Mouse (Mus musculus): ENCODE data around the gene Upf1. TPM values are rescaled to one million over a fixed set of nuclear protein-coding genes. Genes with fewer than 3 reads are reported as not detected.
A peak's percentile ranks its signal among the peaks of the same experiment; 100 is the strongest.

Upf1 gene
- polyA plus RNA-seq, 1 experiment: 23.8 TPM

DNA sequence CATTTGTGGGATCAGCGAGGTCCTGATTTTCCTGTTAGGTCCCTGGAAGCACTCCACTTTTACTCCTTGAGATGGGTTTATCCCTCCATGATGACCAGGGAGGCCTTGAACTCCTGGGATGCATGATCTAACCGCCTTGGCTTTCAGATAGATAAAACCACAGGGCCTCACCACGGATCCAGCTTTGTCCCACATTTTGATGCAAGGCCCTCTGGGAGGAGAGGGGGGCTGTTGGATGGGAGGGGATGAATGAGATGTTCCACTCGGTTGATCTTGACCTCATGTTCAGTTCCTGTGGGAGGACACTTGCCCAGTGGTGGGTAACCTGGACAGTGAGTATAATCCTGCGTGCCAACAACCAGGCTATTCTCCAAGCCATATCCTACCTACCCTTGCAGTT is 68.7 kb downstream of the Upf1 start:
- TF ChIP-seq POLR2A (IDR thresholded peaks at IDR 0.05; ENCODE audit: extremely low read depth, insufficient read depth, low read length): no peak
- TF ChIP-seq CTCF (IDR thresholded peaks at IDR 0.05; ENCODE audit: extremely low read depth, insufficient read depth, low read length): no peak
- H3K27ac ChIP-seq (ENCODE audit: insufficient read depth, low read length): no peak overlapping the region
- no peak overlapping the region for H3K4me3 ChIP-seq (ENCODE audit: insufficient read depth, low read length)
- H3K4me1 ChIP-seq (ENCODE audit: control insufficient read depth, insufficient read depth, low read length): 0 out of 2 replicates have a peak, but pooled peaks cover 1% of the 10 kb centered on the region

DNA sequence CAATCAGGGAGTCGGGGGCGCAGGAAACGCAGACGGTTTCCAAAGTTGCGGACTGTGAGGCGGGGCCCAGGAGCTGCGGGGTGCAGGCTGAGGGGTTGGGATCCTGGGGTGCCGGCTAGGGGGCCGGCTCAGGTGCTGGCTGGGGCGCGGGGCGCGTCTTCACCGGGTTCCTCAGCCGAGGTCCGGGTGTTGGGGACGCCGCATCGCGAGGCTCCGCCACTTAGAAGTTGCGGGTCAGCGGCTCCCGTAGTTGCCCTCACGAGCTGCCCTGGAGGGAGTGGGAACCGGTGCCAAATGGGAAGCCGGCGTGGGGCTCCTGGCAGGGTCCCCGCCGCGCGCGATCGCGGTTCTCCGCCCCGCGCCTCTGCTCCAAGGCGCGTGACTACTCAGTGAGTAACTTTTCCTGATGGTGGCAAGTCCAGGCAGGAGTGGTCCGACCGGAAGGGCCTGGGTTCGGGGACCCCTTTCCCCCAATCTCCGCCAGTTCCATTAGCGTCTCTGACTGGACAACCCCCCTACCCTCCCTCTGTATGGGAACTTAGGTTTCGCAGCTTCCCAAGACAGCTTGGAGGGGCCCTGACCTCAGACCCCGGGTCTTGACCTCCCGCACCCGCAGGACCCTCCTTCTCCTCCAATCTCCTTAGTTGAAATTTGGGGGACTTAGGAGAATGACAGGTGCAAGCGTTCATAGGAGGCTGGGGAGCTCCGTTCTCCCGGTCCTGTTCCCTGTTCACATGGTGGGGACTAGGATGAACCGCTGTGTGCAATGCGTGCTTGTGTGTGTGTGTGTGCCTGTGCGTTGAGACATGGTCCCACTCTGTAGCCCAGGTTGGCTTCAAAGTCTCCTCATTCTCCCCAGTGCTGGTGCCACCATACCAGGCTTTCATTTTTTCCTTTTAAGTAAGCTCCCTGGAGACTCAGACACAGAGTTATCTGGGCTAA is 69.7 kb downstream of the Upf1 start:
- no peak for TF ChIP-seq POLR2A (IDR thresholded peaks at IDR 0.05; ENCODE audit: extremely low read depth, insufficient read depth, low read length)
- TF ChIP-seq CTCF (IDR thresholded peaks at IDR 0.05; ENCODE audit: extremely low read depth, insufficient read depth, low read length): no peak
- Histone ChIP-seq H3K4me1 (ENCODE audit: control insufficient read depth, insufficient read depth, low read length) (0 out of 2 replicates have a peak, but pooled peaks cover 1% of the 10 kb centered on the region), H3K4me3 (ENCODE audit: insufficient read depth, low read length) (peak overlapping the region; percentile 60), H3K27ac (ENCODE audit: insufficient read depth, low read length) (peak overlapping the region; percentile 79; the same call in 1 of the 2 replicates)

DNA sequence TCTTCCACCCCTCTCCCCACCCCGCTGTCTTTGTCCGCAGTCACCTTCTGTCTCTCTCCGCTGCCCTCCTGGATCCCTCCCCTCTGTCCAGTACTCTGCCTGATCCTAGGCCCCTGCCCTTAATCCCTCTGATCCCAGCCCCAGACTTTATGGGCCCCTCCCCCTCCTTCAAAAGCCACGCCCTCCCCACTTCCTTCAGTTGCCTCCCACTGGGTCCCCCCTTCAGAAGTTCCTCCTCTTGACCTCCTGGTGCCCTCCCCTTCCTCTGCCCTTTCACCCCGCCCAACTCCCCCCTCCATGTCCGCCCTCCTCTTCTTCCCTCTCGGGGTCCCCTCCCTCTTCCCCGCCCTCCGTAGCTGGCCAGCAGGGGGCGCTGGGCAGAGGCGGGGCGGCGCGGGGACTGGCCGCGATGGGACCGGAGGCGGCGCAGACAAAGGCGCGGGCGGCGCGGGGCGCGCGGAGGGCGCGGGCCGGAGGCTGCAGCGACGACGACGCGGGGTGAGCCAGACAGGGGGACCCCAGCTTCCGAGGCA is 70.4 kb downstream of the Upf1 start, which contains the start of gene Homer3:
Gene Homer3, plus strand, starts transcription at position 225 of the 533 bp plus-strand sequence.
- no peak for TF ChIP-seq POLR2A (IDR thresholded peaks at IDR 0.05; ENCODE audit: extremely low read depth, insufficient read depth, low read length)
- TF ChIP-seq CTCF (IDR thresholded peaks at IDR 0.05; ENCODE audit: extremely low read depth, insufficient read depth, low read length): peak; percentile 27; the same call in 1 of the 2 replicates
- peak within 1 kb of the TSS; percentile 79 for H3K27ac ChIP-seq (ENCODE audit: insufficient read depth, low read length)
- H3K4me1 ChIP-seq (ENCODE audit: control insufficient read depth, insufficient read depth, low read length): 0 out of 2 replicates have a peak, but pooled peaks cover 1% of the 10 kb centered on the region
- peak within 1 kb of the TSS; percentile 60 for H3K4me3 ChIP-seq (ENCODE audit: insufficient read depth, low read length)

Other genes with a start within 250 kb of the Upf1 start
- 79.0 and 82.5 TPM in 2 replicates for gene Ncan, start 232.4 kb downstream of the Upf1 start, polyA plus RNA-seq (2012; rRNA removed)
- 22.5 and 25.2 TPM in 2 replicates for gene Nr2c2ap, start 221.9 kb downstream of the Upf1 start, polyA plus RNA-seq (2012; rRNA removed)
- 18.0 and 18.5 TPM in 2 replicates for gene Rfxank, start 214.1 kb downstream of the Upf1 start, polyA plus RNA-seq (2012; rRNA removed)
- gene Borcs8, start 213.8 kb downstream of the Upf1 start, polyA plus RNA-seq (2012; rRNA removed): 107 and 108 TPM in 2 replicates
- 0.17 and 0.19 TPM in 2 replicates for gene Mef2b, start 213.6 kb downstream of the Upf1 start, polyA plus RNA-seq (2012; rRNA removed)
- 55.9 and 74.3 TPM in 2 replicates for gene Tmem161a, start 180.9 kb downstream of the Upf1 start, polyA plus RNA-seq (2012; rRNA removed)
- gene Slc25a42, start 141.0 kb downstream of the Upf1 start, polyA plus RNA-seq (2012; rRNA removed): 55.9 and 56.8 TPM in 2 replicates
- 105 and 121 TPM in 2 replicates for gene Sugp2, start 119.1 kb downstream of the Upf1 start, polyA plus RNA-seq (2012; rRNA removed)
- 55.9 and 58.0 TPM in 2 replicates for gene Armc6, start 118.8 kb downstream of the Upf1 start, polyA plus RNA-seq (2012; rRNA removed)
- gene Homer3, start 70.5 kb downstream of the Upf1 start, polyA plus RNA-seq (2012; rRNA removed): 11.6 and 22.6 TPM in 2 replicates
- gene Ddx49, start 50.8 kb downstream of the Upf1 start, polyA plus RNA-seq (2012; rRNA removed): 48.4 and 52.2 TPM in 2 replicates
- 232 and 238 TPM in 2 replicates for gene Cope, start 50.8 kb downstream of the Upf1 start, polyA plus RNA-seq (2012; rRNA removed)
- 79.8 and 84.8 TPM in 2 replicates for gene Cers1, start 37.5 kb downstream of the Upf1 start, polyA plus RNA-seq (2012; rRNA removed)
- 41.4 and 42.7 TPM in 2 replicates for gene Gdf1, start 23.5 kb downstream of the Upf1 start, polyA plus RNA-seq (2012; rRNA removed)
- 0.19 and 0.36 TPM in 2 replicates for gene Comp, start 20.3 kb upstream of the Upf1 start, polyA plus RNA-seq (2012; rRNA removed)
- 113 and 115 TPM in 2 replicates for gene Crtc1, start 86.3 kb upstream of the Upf1 start, polyA plus RNA-seq (2012; rRNA removed)
- gene Klhl26, start 123.7 kb upstream of the Upf1 start, polyA plus RNA-seq (2012; rRNA removed): 66.9 and 70.9 TPM in 2 replicates
- 368 and 400 TPM in 2 replicates for gene Tmem59l, start 134.1 kb upstream of the Upf1 start, polyA plus RNA-seq (2012; rRNA removed)
- 2.1 and 8.6 TPM in 2 replicates for gene Crlf1, start 139.9 kb upstream of the Upf1 start, polyA plus RNA-seq (2012; rRNA removed)
- gene Rex1bd, start 153.5 kb upstream of the Upf1 start, polyA plus RNA-seq (2012; rRNA removed): 201 and 206 TPM in 2 replicates
- 851 and 918 TPM in 2 replicates for gene Uba52, start 157.5 kb upstream of the Upf1 start, polyA plus RNA-seq (2012; rRNA removed)
- gene Fkbp8, start 174.4 kb upstream of the Upf1 start, polyA plus RNA-seq (2012; rRNA removed): 592 and 612 TPM in 2 replicates
- gene Kxd1, start 174.7 kb upstream of the Upf1 start, polyA plus RNA-seq (2012; rRNA removed): 61.0 and 64.4 TPM in 2 replicates
- 23.8 and 23.9 TPM in 2 replicates for gene Ell, start 186.2 kb upstream of the Upf1 start, polyA plus RNA-seq (2012; rRNA removed)
- gene Isyna1, start 241.1 kb upstream of the Upf1 start, polyA plus RNA-seq (2012; rRNA removed): 71.1 and 77.2 TPM in 2 replicates

All from cortical plate, adult 2 months (tissue).